Mouse (Mus musculus): ENCODE data around the gene Baiap2. TPM values are rescaled to one million over a fixed set of nuclear protein-coding genes. Genes with fewer than 3 reads are reported as not detected.

Baiap2 gene
- polyA plus RNA-seq, 1 experiment from 2014 or later: 9.7 TPM

DNA sequence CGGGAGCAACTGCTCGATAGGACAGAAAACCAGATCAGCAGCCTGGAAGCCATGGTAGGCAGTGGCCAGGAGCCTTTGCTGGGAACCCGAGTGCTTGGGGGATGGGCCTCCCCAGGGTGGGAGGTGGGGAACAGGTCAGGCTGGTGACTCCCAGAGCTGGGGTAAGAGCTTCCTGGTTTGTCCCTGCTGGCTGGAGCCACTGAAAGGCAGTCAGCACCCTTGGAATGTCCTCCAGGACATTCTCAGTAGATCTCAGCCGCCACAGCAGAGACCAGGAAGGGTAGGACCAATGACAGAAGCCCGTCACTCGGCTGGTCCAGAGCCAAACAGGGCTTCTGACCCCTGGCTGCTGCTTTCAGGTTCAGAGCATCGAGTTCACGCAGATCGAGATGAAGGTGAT, 26.9 kb upstream of the Baiap2 start:
- no peaks in the 10 kb centered on the region for H3K27me3 ChIP-seq (replicated peaks; ENCODE audit: control insufficient read depth, insufficient read depth, low read length)
- peaks cover 29% of the 10 kb centered on the region for H3K36me3 ChIP-seq (ENCODE audit: control insufficient read depth, insufficient read depth, low read length)
- 83% methylated on average over 9 of the region's 9 CpGs for WGBS
- DNase-seq (ENCODE audit: low spot score) (no peak), ATAC-seq (replicated peaks; ENCODE audit: low FRiP score) (no peak)
- H3K27ac ChIP-seq (ENCODE audit: low read depth, low read length): no peak overlapping the region
- peaks cover 26% of the 10 kb centered on the region for H3K4me1 ChIP-seq (replicated peaks; ENCODE audit: control insufficient read depth, insufficient read depth, low read length)
- H3K4me3 ChIP-seq (ENCODE audit: low read depth, low read length): peak overlapping the region; percentile 85; the same call in 1 of the 2 replicates
- H3K9me3 ChIP-seq (ENCODE audit: control insufficient read depth, low read length): no peaks in the 10 kb centered on the region
- H3K9ac ChIP-seq (ENCODE audit: low read depth, low read length): 0 out of 2 replicates have a peak overlapping the region, but pooled peaks have one; percentile 1
- H3K4me2 ChIP-seq: peak overlapping the region; percentile 12; the same call in 1 of the 2 replicates

- H3K4me2 ChIP-seq: peak overlapping the region; percentile 9; the same call in 1 of the 2 replicates
- H3K27me3 ChIP-seq (replicated peaks; ENCODE audit: control insufficient read depth, insufficient read depth, low read length): no peaks in the 10 kb centered on the region
- H3K36me3 ChIP-seq (ENCODE audit: control insufficient read depth, insufficient read depth, low read length): peaks cover 29% of the 10 kb centered on the region
- ATAC-seq (replicated peaks; ENCODE audit: low FRiP score) (no peak), DNase-seq (ENCODE audit: low spot score) (no peak)
- H3K4me3 ChIP-seq (ENCODE audit: low read depth, low read length): no peak overlapping the region
- no peaks in the 10 kb centered on the region for H3K9me3 ChIP-seq (ENCODE audit: control insufficient read depth, low read length)
- peaks cover 26% of the 10 kb centered on the region for H3K4me1 ChIP-seq (replicated peaks; ENCODE audit: control insufficient read depth, insufficient read depth, low read length)
- WGBS: 84% methylated on average over 15 of the region's 15 CpGs
- H3K27ac ChIP-seq (ENCODE audit: low read depth, low read length): no peak overlapping the region
- no peak overlapping the region for H3K9ac ChIP-seq (ENCODE audit: low read depth, low read length)
Observed at GRCm38 (mm10) chr11:119916102-119916790, 26.3 kb upstream of the Baiap2 start.

DNA sequence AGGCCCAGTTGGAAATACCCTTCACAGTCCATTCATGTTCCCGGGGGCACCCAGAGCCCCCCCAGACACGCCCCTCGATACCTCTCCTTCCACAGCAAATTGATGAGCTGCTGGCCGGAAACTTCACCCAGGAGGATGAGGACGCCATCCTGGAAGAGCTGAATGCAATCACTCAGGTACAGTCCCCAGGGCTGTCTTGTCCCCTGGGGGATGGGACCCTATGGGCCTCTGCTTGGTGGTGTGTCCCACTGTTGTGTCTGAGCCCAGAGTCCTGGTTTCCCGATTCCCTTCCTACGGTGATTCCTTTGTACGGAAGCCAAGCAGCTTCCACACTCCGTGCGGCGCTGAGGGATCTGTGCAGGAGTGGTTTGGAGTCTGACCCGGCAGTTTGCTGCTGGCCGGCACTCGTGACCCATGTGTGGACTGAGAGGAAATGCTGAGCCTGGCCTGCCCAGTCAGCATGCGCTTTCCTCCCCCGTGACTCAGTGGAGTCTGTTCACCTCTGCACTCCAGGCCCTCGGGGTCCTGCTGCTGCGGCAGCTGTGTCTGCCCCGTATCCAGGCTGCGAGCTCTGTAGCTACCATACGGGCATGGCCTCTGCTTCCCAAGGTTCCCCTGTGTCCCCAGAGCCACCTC, 25.6 kb upstream of the Baiap2 start:
- ATAC-seq (replicated peaks; ENCODE audit: low FRiP score) (no peak), DNase-seq (ENCODE audit: low spot score) (no peak)
- H3K9me3 ChIP-seq (ENCODE audit: control insufficient read depth, low read length): no peaks in the 10 kb centered on the region
- no peaks in the 10 kb centered on the region for H3K27me3 ChIP-seq (replicated peaks; ENCODE audit: control insufficient read depth, insufficient read depth, low read length)
- no peak overlapping the region for H3K4me2 ChIP-seq
- peaks cover 26% of the 10 kb centered on the region for H3K4me1 ChIP-seq (replicated peaks; ENCODE audit: control insufficient read depth, insufficient read depth, low read length)
- H3K4me3 ChIP-seq (ENCODE audit: low read depth, low read length): no peak overlapping the region
- no peak overlapping the region for H3K27ac ChIP-seq (ENCODE audit: low read depth, low read length)
- WGBS: 90% methylated on average over 21 of the region's 21 CpGs
- H3K9ac ChIP-seq (ENCODE audit: low read depth, low read length): no peak overlapping the region
- peaks cover 29% of the 10 kb centered on the region for H3K36me3 ChIP-seq (ENCODE audit: control insufficient read depth, insufficient read depth, low read length)

- no peak for DNase-seq (ENCODE audit: low spot score)
- H3K4me3 ChIP-seq (ENCODE audit: low read depth, low read length): no peak overlapping the region
- H3K4me1 ChIP-seq (replicated peaks; ENCODE audit: control insufficient read depth, insufficient read depth, low read length): peaks cover 20% of the 10 kb centered on the region
- no peak overlapping the region for H3K9ac ChIP-seq (ENCODE audit: low read depth, low read length)
- no peaks in the 10 kb centered on the region for H3K9me3 ChIP-seq (ENCODE audit: control insufficient read depth, low read length)
- peaks cover 29% of the 10 kb centered on the region for H3K36me3 ChIP-seq (ENCODE audit: control insufficient read depth, insufficient read depth, low read length)
- 91% methylated on average over 7 of the region's 7 CpGs for WGBS
- H3K27ac ChIP-seq (ENCODE audit: low read depth, low read length): no peak overlapping the region
- no peaks in the 10 kb centered on the region for H3K27me3 ChIP-seq (replicated peaks; ENCODE audit: control insufficient read depth, insufficient read depth, low read length)
- H3K4me2 ChIP-seq: no peak overlapping the region
- ATAC-seq (replicated peaks; ENCODE audit: low FRiP score): no peak
Observed at GRCm38 (mm10) chr11:119918521-119918920, 24.0 kb upstream of the Baiap2 start.

GRCm38 (mm10) chr11:119919432-119919831, 23.1 kb upstream of the Baiap2 start:
- WGBS: 92% methylated on average over 4 of the region's 4 CpGs
- H3K9me3 ChIP-seq (ENCODE audit: control insufficient read depth, low read length): no peaks in the 10 kb centered on the region
- no peak overlapping the region for H3K4me2 ChIP-seq
- H3K9ac ChIP-seq (ENCODE audit: low read depth, low read length): no peak overlapping the region
- H3K4me1 ChIP-seq (replicated peaks; ENCODE audit: control insufficient read depth, insufficient read depth, low read length): peaks cover 17% of the 10 kb centered on the region
- ATAC-seq (replicated peaks; ENCODE audit: low FRiP score) (no peak), DNase-seq (ENCODE audit: low spot score) (no peak)
- no peak overlapping the region for H3K27ac ChIP-seq (ENCODE audit: low read depth, low read length)
- peaks cover 29% of the 10 kb centered on the region for H3K36me3 ChIP-seq (ENCODE audit: control insufficient read depth, insufficient read depth, low read length)
- no peaks in the 10 kb centered on the region for H3K27me3 ChIP-seq (replicated peaks; ENCODE audit: control insufficient read depth, insufficient read depth, low read length)
- H3K4me3 ChIP-seq (ENCODE audit: low read depth, low read length): no peak overlapping the region

- H3K9me3 ChIP-seq (ENCODE audit: control insufficient read depth, low read length): no peaks in the 10 kb centered on the region
- DNase-seq (ENCODE audit: low spot score) (peak; percentile 74), ATAC-seq (replicated peaks; ENCODE audit: low FRiP score) (no peak; the same call in 1 of the 2 replicates)
- no peak overlapping the region for H3K4me3 ChIP-seq (ENCODE audit: low read depth, low read length)
- WGBS: 67% methylated on average over 8 of the region's 8 CpGs
- no peaks in the 10 kb centered on the region for H3K27me3 ChIP-seq (replicated peaks; ENCODE audit: control insufficient read depth, insufficient read depth, low read length)
- H3K4me2 ChIP-seq: no peak overlapping the region
- H3K27ac ChIP-seq (ENCODE audit: low read depth, low read length): no peak overlapping the region
- peaks cover 12% of the 10 kb centered on the region for H3K4me1 ChIP-seq (replicated peaks; ENCODE audit: control insufficient read depth, insufficient read depth, low read length)
- no peak overlapping the region for H3K9ac ChIP-seq (ENCODE audit: low read depth, low read length)
- peaks cover 29% of the 10 kb centered on the region for H3K36me3 ChIP-seq (ENCODE audit: control insufficient read depth, insufficient read depth, low read length)
Observed at GRCm38 (mm10) chr11:119919897-119920296, 22.7 kb upstream of the Baiap2 start.

DNA sequence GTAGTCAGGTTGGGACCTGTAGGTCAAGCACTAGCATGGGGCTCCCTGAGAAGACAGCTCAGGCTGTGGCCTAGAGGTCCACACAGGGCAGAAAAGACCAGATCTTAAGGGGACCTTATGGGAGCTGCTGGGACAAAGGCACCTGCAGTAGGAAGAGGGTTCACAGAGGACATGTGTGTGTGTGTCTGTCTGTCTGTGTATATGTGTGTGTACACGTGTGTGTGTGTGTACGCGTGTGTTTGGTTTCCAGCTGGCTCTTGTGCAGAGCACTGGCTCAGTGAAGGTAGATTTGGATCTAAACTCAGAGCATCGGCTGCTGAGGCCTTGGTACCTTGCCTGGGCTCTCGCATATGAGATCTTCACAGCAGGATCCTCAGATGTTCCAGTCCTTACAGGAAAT, 21.9 kb upstream of the Baiap2 start:
- H3K9ac ChIP-seq (ENCODE audit: low read depth, low read length): no peak overlapping the region
- H3K4me2 ChIP-seq: no peak overlapping the region
- H3K27me3 ChIP-seq (replicated peaks; ENCODE audit: control insufficient read depth, insufficient read depth, low read length): no peaks in the 10 kb centered on the region
- DNase-seq (ENCODE audit: low spot score) (no peak), ATAC-seq (replicated peaks; ENCODE audit: low FRiP score) (no peak)
- 86% methylated on average over 5 of the region's 5 CpGs for WGBS
- H3K4me1 ChIP-seq (replicated peaks; ENCODE audit: control insufficient read depth, insufficient read depth, low read length): peaks cover 5% of the 10 kb centered on the region; the same call in 1 of the 2 replicates
- no peaks in the 10 kb centered on the region for H3K9me3 ChIP-seq (ENCODE audit: control insufficient read depth, low read length)
- H3K4me3 ChIP-seq (ENCODE audit: low read depth, low read length): no peak overlapping the region
- no peak overlapping the region for H3K27ac ChIP-seq (ENCODE audit: low read depth, low read length)
- peaks cover 29% of the 10 kb centered on the region for H3K36me3 ChIP-seq (ENCODE audit: control insufficient read depth, insufficient read depth, low read length)

- Histone ChIP-seq H3K4me2 (no peak overlapping the region), H3K27ac (ENCODE audit: low read depth, low read length) (no peak overlapping the region; the same call in 1 of the 2 replicates), H3K4me1 (replicated peaks; ENCODE audit: control insufficient read depth, insufficient read depth, low read length) (no peaks in the 10 kb centered on the region), H3K27me3 (replicated peaks; ENCODE audit: control insufficient read depth, insufficient read depth, low read length) (no peaks in the 10 kb centered on the region), H3K36me3 (ENCODE audit: control insufficient read depth, insufficient read depth, low read length) (no peaks in the 10 kb centered on the region; the same call in 1 of the 2 replicates), H3K9ac (ENCODE audit: low read depth, low read length) (no peak overlapping the region), H3K4me3 (ENCODE audit: low read depth, low read length) (no peak overlapping the region), H3K9me3 (ENCODE audit: control insufficient read depth, low read length) (no peaks in the 10 kb centered on the region)
- DNase-seq (ENCODE audit: low spot score) (no peak), ATAC-seq (replicated peaks; ENCODE audit: low FRiP score) (no peak)
- WGBS: 49% methylated on average over 5 of the region's 5 CpGs
Observed at GRCm38 (mm10) chr11:119925176-119925575, 17.4 kb upstream of the Baiap2 start.

- H3K27me3 ChIP-seq (replicated peaks; ENCODE audit: control insufficient read depth, insufficient read depth, low read length): no peaks in the 10 kb centered on the region
- no peaks in the 10 kb centered on the region for H3K9me3 ChIP-seq (ENCODE audit: control insufficient read depth, low read length)
- DNase-seq (ENCODE audit: low spot score): no peak
- no peak for ATAC-seq (replicated peaks; ENCODE audit: low FRiP score)
- no peak overlapping the region for H3K9ac ChIP-seq (ENCODE audit: low read depth, low read length)
- H3K27ac ChIP-seq (ENCODE audit: low read depth, low read length): no peak overlapping the region
- no peak overlapping the region for H3K4me2 ChIP-seq
- H3K4me1 ChIP-seq (replicated peaks; ENCODE audit: control insufficient read depth, insufficient read depth, low read length): no peaks in the 10 kb centered on the region
- H3K36me3 ChIP-seq (ENCODE audit: control insufficient read depth, insufficient read depth, low read length): no peaks in the 10 kb centered on the region
- no peak overlapping the region for H3K4me3 ChIP-seq (ENCODE audit: low read depth, low read length)
- 67% methylated on average over 5 of the region's 5 CpGs for WGBS
Observed at GRCm38 (mm10) chr11:119926762-119927161, 15.8 kb upstream of the Baiap2 start.
